Mouse (Mus musculus) C2C12 (cell line): ENCODE results near the gene Agtrap. TPM values are rescaled to one million over a fixed set of nuclear protein-coding genes. Genes with fewer than 3 reads are reported as not detected.

ENCODE experiments used
- H3K27me3 ChIP-seq: one replicate; pipeline ENCODE4 v1.6.1; 2011; ENCODE audit not compliant: control insufficient read depth, insufficient read depth, insufficient read length
- H3K36me3 ChIP-seq: one replicate; pipeline ENCODE4 v1.6.1; 2011; ENCODE audit not compliant: control insufficient read depth, insufficient read depth
- H3K4me3 ChIP-seq: one replicate; pipeline ENCODE4 v1.5.1; 2011; ENCODE audit warnings: mild to moderate bottlenecking, control low read depth; ENCODE audit not compliant: poor library complexity, insufficient read depth, severe bottlenecking
- H3K79me2 ChIP-seq: one replicate; pipeline ENCODE4 v1.6.1; 2011; ENCODE audit not compliant: control insufficient read depth, insufficient read depth
- H3K79me3 ChIP-seq: one replicate; pipeline ENCODE4 v1.6.1; 2011; ENCODE audit warnings: low read depth, control low read depth
- H3ac ChIP-seq: one replicate; pipeline ENCODE3; 2011; ENCODE audit warnings: low read depth; ENCODE audit not compliant: control insufficient read depth, insufficient read length
- CEBPB ChIP-seq: IDR thresholded peaks from one replicate; pipeline ENCODE4 v1.6.1; 2011; ENCODE audit warnings: low read depth, mild to moderate bottlenecking, control low read depth, moderate library complexity
- CTCF ChIP-seq: IDR thresholded peaks from one replicate; pipeline ENCODE4 v1.5.1; 2011; ENCODE audit not compliant: control insufficient read depth, insufficient read depth, insufficient read length
- FOSL1 ChIP-seq: IDR thresholded peaks from one replicate; pipeline ENCODE4 v1.8.0; 2011; ENCODE audit warnings: mild to moderate bottlenecking, low read length; ENCODE audit not compliant: poor library complexity, insufficient read depth, severe bottlenecking
- MAX ChIP-seq: IDR thresholded peaks from one replicate; pipeline ENCODE4 v1.6.1; 2011; ENCODE audit warnings: mild to moderate bottlenecking, control low read depth
- MYOD1 ChIP-seq: IDR thresholded peaks from one replicate; pipeline ENCODE4 v1.6.1; 2011; ENCODE audit warnings: low read depth; ENCODE audit not compliant: control insufficient read depth, insufficient read length
- MYOG ChIP-seq: IDR thresholded peaks from one replicate; pipeline ENCODE4 v1.6.1; 2011; ENCODE audit not compliant: control insufficient read depth, insufficient read length; ENCODE audit errors: extremely low read depth
- USF1 ChIP-seq: IDR thresholded peaks from one replicate; pipeline ENCODE4 v1.6.1; 2011; ENCODE audit warnings: low read depth, mild to moderate bottlenecking, control low read depth, moderate library complexity
- polyA plus RNA-seq: library from polyadenylated mRNA; unstranded; fragments of >200 nt; fragmentation: generic; extraction: Trizol; gene quantifications from one replicate; pipeline ENCODE4 v1.2.1, GENCODE M21; 2012; ENCODE audit warnings: missing spikeins

Gene Agtrap
- polyA plus RNA-seq, 1 experiment, result 8.2 TPM

DNA sequence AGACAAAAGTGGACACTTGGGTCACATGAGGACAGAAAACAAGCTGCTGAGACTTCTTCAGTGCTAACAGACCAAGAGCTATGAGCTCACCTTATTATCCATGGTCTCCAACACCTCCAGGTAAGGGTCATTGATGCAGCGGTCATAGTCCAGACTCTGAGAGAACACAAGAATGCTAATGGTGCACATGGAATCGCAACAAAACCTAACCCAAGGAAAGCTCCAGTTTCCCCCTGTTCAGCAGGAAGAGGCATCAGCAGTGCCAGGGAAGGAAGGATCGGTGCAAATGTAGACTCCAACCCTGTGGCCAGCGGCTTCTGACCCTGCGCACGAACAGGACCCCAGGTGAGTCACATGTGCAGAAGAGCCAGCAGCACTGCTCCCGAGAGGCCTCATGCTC is 58.5 kb downstream of the Agtrap start:
- Histone ChIP-seq H3K79me3 (peaks cover 1% of the 10 kb centered on the region), H3ac (no peak overlapping the region), H3K36me3 (peaks cover 24% of the 10 kb centered on the region), H3K4me3 (no peak overlapping the region), H3K79me2 (no peaks in the 10 kb centered on the region), H3K27me3 (no peaks in the 10 kb centered on the region)
- no peak for TF ChIP-seq USF1
- TF ChIP-seq MYOD1, result no peak
- TF ChIP-seq FOSL1, result no peak
- no peak for TF ChIP-seq CTCF
- TF ChIP-seq MYOG, result no peak
- TF ChIP-seq CEBPB, result no peak
- TF ChIP-seq MAX, result no peak

Other genes with a start within 250 kb of the Agtrap start
- gene Zfp933, start 239.7 kb downstream of the Agtrap start, polyA plus RNA-seq, result 0.55 TPM
- gene Miip, start 219.2 kb downstream of the Agtrap start, polyA plus RNA-seq, result 13.5 TPM
- gene Fv1, start 219.1 kb downstream of the Agtrap start, polyA plus RNA-seq, result 4.6 TPM
- gene Mfn2, start 183.3 kb downstream of the Agtrap start, polyA plus RNA-seq, result 46.7 TPM
- gene Plod1, start 151.3 kb downstream of the Agtrap start, polyA plus RNA-seq, result 49.2 TPM
- gene 2510039O18Rik, start 147.1 kb downstream of the Agtrap start, polyA plus RNA-seq, result 46.5 TPM
- 1.2 TPM for gene Nppb, start 102.2 kb downstream of the Agtrap start, polyA plus RNA-seq
- gene Nppa, start 87.3 kb downstream of the Agtrap start, polyA plus RNA-seq, result not detected
- 11.5 TPM for gene Clcn6, start 49.2 kb downstream of the Agtrap start, polyA plus RNA-seq
- 16.1 TPM for gene Mthfr, start 49.0 kb downstream of the Agtrap start, polyA plus RNA-seq
- gene Mad2l2, start 42.4 kb upstream of the Agtrap start, polyA plus RNA-seq, result 35.6 TPM
- 0.01 TPM for gene Draxin, start 42.7 kb upstream of the Agtrap start, polyA plus RNA-seq
- 54.4 TPM for gene Fbxo6, start 64.1 kb upstream of the Agtrap start, polyA plus RNA-seq
- gene Fbxo44, start 72.5 kb upstream of the Agtrap start, polyA plus RNA-seq, result 2.1 TPM
- gene Fbxo2, start 72.6 kb upstream of the Agtrap start, polyA plus RNA-seq, result 14.2 TPM
- gene Disp3, start 199.9 kb upstream of the Agtrap start, polyA plus RNA-seq, result 0.04 TPM